Mouse (Mus musculus) mouse embryonic stem cell (cell line): Measurements from ENCODE around the gene Bend3.
"Not testable (repeated sequence)": the region's sequence is repeated elsewhere in the genome, so short reads cannot be mapped to it uniquely, and the experiment has no call there.

ENCODE experiments used
- in situ Hi-C, 2 experiments: fragments of 300-500 bp; cut with MboI; formaldehyde crosslinking; loops; 1 replicate in 1 of 2; 3 replicates in 1 of 2; pipeline ENCODE4 v1.14.3; 2019 to 2020; ENCODE audit warnings: low sequenced_read_pairs in 2 of 2, low pct_unique_long_range_greater_than_20kb in 1 of 2, mixed read lengths in 1 of 2; ENCODE audit not compliant: unreplicated experiment in 1 of 2

Gene Bend3

DNA sequence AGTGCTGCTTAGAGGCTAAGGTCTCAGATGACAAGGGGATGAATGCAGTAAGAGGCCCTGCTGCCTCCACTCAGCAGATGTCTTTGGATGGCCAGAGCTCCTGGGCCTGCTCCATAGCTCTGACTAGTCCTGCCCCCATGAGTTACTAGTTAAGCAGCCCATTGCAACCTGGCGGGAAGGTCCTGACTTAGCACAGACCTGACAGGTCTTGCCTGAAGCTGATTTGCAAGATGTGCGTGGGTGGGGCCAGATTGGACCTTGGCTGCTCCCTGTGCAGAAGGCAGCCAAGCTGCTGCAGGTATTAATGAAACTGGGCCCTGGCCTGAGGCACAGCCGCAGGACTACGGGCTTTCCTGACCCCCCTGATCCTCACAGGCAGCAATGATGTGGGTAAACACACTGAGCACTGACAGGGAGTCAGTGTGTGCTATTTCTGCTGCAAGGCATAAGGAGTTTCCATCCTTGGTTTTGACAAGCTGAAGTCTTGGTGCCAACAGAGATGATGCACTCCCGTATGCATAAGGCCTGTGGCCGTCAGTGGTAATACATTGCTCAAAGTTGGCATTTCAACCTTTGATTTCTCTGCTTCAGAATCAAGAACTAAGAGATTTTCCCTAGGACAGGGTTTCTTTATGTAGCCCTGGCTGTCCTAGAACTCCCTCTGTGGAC is 38.5 kb downstream of the Bend3 start:
- in situ Hi-C loops = no loop called here

DNA sequence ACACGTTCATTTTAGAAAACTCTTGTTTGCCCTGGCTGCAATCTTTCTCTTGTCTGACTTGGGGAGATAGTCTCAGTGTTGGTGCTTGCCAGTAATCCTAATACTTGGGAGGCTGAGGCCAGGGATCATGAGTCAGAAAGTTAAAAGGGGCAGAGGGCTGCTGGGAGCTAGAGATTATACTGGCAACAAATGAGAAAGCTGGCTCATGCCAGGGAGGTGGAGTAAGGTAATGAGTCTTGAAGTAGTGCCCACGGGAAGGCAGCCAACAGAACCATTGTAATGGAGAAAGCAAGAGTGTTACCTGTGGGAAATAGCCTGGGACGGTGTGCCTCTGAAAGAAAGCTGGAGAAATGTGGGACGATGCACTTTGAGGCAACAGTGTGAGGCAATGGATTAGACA is 39.2 kb downstream of the Bend3 start:
- in situ Hi-C loops = no loop called here

DNA sequence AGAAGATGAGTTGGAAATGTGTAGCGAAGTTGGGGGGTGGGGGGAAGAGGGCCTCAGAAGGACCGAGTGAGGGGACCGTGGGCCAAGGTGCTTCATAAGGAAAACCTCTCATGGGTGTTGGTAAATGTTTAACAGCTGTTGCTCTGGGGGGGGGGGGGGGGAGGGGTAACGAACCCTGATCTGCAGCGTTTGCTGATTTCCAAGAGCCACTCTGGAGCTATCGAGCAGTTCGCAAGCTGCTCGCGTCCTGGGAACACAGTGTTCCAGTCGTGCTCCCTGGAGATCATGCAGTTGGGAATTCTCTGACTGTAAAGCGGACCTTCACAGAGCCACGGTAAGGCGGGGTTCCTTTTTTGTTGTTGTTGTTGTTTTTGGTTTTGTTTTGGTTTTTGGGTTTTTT is 39.7 kb downstream of the Bend3 start:
- in situ Hi-C loops = no loop called here

DNA sequence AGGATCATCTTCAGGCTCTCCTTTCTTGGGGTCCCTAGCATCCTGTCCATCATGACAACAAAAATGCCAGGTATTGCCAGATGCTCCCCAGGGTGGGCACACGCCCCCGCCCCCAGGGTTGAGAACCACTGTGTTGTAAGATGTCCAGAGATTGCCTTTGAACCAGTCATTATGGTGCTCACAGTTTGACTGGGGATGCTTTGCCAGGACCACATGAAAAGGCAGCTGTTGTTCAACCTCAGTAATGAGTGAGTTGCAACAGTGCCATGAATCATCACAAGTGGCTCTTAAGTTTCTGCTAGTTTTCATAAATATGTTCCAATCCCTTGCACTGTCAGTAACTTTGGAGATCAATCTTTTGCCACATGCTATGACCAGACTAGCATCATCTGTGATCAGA is 41.3 kb downstream of the Bend3 start:
- in situ Hi-C loops = no loop called here

DNA sequence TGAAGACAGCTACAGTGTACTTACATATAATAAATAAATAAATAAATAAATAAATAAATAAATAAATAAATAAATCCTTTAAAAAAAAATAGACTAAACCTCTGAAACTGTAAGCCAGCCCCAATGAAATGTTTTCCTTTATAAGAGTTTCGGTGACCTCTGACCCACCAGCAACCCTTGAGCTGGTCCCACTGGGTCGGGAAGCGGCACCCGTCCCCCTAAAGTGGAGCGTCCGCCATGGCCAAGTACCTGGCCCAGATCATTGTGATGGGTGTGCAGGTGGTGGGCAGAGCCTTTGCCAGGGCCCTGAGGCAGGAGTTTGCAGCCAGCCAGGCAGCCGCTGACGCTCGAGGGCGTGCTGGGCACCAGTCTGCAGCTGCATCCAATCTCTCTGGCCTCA is 45.3 kb downstream of the Bend3 start, which contains the start of gene Gm9803:
Gm9803 (plus strand) TSS at position 154 of the 400 bp plus-strand sequence.
- in situ Hi-C loops = not testable (repeated sequence)

DNA sequence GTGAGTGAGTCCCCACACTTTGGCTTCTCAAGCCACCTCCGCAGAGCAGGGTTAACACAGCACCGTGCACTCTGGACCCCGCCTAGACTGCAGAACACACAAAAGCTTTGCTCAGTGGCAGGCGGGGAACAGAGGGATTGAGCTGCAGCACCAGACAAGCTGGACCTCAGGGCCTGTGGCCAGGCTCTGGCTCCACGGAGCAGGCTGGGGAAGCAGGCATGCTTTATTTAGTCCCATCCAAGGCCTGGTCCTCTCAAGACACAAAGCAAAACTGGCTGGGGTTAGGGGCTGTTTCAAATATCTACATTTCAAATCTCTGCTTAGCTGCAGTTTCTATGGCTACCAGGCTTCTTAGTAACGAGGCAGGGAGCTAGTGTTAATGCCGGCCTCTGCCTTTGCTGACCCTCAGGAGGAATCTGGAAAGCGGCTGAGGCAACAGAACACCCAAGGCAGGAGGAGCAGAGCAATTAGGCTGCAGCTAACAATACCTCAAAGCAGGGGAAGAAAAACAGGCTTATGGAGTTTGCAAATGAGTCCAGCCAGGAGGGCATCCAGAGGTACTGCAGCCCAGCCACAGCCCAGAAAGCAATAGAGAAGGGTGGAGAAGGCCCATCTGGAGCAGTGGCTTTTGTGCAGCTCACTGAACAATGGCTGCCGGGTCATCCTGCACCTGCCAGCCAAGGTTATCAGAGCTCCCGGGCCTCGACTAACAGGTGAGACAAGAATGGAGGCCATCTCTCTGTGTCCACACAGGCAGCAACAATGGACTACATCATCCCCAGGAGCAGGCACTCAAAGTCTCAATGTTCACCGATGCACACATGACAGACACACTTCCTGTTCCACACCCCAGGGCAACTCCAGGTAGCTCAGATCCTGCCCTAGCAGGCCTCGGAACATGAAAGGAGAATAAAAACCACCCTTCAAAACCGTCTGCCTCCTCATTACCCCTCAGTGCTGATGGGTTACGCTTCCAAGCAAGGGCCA is 48.9 kb downstream of the Bend3 start:
- in situ Hi-C loops = no loop called here

DNA sequence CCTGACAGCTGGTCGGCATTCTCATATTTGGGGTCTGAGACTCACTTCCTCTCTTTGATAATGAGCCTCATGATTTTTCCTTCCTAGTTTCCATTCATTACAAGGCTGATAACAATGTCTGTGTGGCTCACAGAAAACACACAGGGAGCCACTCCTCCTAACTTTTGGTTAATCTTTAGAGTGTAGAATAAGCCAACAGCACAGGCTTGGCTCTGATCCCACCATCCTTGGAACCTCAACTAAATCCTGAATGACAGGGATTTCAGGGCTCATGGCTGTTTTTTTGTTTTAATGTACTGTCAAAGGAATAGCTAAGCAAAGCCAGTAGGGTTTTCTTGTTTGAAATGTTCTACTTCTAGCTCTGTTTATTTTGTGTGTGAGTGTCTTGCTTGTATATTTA is 55.8 kb downstream of the Bend3 start:
- in situ Hi-C loops = no loop called here

DNA sequence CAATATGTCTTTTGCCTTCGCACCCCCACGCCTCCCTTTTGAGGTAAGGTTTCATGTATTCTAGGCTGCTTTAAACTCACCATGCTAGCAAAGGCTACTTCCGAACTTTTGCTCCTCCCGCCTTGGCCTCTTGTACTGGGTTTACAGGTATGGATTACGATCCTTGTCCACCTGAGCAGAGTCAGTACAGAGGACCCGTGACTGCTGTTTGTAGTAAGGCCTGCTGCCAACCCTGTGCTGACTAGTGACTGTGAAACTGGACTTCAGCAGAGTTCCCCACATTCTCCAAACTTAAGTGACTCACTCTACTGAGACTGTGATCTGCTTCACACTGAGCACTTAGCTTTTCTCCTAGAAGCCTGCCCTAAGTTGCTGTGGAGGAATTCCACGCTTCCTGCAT is 59.0 kb downstream of the Bend3 start:
- in situ Hi-C loops = no loop called here

DNA sequence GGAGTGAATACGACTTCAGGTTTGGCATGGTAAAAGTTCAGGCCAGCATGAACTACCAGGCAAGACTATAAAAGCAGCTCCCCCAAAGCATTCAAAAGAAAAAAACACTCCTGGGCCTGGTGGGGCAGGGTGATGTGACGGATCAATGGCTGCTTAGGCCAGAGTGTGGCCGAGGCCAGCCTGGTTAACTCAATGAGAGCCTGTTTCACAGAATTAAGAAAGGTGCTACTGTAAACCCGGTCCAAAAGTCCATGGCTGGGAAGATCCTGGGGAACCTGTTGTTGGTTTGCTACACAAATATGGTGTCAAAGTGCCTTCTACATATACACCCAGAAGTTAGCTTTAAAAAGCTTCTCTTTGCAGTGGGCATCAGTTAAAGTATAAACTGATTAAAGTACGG is 60.2 kb downstream of the Bend3 start:
- in situ Hi-C loops = no loop called here

DNA sequence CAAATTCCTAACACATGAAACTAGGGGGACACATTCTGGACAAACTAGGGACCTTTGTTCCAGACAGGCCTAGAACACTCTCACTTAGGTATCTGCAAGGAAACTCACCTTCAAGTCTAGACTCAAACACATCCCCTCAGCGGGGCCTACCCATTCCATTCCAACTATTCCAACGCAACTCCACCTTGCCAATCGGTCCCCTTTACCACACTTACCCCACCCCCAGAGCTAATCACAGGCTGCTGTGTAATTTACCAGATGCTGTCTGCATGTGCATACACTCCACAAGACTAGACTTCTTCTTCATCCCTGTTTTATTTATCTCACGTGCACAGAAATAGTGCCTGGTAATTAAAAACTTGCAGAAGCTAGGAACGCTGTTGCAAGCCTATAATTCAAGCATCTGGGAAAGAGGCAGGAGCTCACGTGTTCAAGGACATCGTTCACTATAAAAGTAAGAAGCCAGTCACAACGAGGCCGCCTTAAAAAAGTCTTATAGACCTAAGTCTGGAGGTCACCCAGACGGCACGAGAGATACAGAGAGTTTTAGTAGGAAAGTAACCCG is 61.2 kb downstream of the Bend3 start:
- in situ Hi-C loops = no loop called here

DNA sequence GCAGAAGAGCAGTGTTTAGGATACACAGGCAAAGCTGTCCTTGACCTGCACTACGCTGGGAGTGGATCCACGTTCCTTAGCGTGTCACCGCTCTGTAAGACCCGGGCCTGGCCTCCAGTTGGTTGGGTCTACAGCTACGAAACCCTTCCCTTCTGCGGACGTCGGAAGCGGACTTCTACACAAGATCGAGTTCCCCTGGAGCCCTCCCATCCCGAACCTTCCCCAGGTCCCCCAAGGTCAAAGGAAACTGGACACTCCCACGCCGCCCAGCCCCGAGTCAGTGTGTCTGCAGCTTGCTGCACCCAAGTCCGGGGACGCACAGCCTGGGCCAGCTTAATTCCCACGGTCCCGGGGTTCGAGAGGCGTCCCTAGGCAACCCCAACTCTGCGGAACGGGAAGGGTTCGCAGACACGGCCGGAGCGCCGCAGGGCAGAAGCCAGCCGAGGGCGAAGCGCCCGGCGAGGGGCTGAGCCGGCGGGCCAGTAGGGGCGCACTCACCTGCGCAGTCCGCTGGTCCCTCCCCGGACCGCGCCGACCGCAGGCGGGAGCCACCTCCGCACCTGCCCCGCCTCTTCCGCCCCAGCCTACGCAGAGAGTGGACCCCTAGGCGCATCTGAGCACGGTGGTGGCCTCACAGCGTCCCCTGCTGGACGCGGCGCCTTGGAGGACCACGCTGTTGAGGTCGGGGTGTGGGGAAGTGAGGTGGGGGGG is 62.0 kb downstream of the Bend3 start, which contains the start of gene 1700021F05Rik:
1700021F05Rik (minus strand) TSS at position 553 of the 711 bp plus-strand sequence.
- in situ Hi-C loops = no loop called here

DNA sequence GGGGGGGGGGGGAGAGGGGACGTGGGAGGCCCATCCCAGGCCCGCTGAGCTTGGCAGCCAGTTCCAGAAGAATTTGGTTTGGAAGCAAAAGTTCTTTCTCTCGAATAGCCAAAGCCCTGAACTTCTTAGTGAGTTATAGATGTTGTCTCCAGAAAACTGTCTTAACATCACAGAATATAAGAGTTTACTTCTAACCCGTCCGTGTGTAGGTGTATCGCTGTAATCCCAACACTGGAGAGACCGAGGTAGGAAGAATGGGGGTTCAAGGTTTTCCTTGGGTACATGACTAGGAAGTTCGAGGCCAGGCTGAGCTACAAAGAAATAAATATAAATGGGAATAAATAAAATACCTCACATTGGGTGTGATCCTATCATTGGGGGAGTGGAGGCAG is 62.5 kb downstream of the Bend3 start:
- in situ Hi-C loops = no loop called here

DNA sequence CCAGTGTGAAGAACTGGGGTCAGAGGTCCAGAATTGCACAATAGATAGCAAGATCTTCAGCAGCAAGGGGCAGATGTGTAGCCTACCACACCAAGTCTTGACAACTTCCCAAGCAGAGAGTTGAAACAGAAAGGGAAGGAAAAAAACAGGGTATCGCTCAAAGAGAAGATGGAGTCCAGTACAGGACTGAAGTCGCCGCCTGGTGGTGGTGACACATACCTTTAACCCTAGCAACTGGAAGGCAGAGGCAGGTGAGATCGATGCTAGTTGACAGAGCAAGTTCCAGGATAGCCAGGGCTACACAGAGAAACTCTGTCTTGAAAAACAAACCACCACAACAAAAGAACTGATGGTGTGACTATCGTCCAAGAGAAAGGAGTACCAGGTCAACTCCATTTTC is 70.8 kb downstream of the Bend3 start:
- in situ Hi-C loops = no loop called here

DNA sequence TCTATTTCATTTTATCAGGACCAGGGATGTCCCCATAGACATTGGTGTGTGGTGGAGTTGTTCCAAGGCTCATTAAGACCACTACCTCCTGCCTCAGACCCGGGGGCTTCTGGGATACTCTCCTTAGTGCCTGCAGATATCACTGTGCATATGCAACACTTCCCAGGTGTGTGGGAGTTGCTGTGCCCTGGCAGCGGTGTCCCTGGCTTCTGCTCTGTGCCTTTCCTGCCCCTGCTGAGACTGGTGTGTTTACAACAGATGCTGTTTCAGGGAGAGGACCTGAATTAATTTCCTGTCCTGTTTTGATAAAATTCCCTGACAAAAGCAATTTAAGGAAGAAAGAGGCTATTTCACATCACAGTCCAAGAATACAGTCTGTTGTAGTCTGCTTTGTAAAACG is 72.3 kb downstream of the Bend3 start:
- in situ Hi-C loops = no loop called here

DNA sequence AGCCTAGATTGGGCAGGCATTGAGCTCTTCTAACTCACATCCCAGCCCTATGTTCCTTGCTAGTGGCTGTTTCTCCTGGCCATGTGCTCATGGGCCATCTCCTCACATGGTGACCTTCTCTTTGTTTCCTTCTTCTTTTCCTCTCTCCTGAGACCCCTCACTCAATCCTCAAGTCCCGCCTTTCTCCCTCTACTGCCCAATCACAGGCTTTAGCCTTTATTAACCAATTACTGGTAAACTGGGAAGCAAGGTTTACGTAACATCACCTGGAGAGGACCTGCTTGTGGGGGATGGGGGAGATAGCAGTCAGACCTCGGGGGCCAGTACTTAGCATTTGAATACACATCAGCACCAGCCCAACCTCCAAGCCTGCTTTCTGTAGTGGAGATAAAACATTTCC is 72.8 kb downstream of the Bend3 start:
- in situ Hi-C loops = no loop called here

DNA sequence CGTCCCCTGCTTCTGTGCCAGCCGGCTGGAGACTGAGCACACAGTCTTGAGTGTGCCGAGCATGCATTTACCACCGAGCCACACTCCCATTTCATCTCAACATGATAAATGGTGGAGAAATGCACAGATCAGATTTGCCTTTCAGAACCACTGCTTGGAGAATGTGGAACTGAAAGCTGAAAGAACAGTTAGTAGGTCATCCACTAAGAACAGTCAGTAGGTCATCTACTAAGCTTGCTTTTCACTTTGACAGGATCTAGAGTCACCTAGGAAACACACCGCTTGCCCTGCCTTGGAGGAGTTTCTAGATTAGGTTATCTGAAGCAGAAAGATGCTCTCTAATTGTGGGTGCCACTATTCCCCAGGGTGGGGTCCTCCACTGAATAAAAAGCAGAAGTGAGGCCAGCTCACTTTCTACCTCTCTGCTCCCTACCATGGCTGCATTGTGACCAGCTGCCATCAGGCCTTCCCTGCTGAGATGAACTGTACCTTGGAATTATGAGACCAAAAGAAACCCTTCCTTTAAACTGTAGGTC is 79.1 kb downstream of the Bend3 start:
- in situ Hi-C loops = no loop called here

DNA sequence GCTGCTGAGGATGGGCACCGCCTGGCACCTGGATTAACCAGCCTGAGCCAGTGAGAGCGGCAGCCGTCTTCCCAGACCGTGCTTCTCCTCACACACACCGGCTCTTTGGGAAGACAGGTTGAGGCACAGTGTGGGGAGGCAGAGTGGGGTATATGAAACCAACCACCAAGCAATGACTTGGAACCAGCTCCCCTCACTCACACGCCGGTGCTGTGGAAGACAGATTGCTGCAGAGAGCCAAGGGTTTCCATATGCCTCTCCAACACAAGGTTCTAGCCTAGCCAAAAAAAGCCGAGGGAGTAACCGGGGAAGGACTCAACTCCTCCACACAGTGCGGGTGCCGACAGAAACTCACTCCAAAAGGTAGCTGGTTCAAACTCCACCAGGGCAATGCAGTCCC is 80.7 kb downstream of the Bend3 start:
- in situ Hi-C loops = no loop called here

DNA sequence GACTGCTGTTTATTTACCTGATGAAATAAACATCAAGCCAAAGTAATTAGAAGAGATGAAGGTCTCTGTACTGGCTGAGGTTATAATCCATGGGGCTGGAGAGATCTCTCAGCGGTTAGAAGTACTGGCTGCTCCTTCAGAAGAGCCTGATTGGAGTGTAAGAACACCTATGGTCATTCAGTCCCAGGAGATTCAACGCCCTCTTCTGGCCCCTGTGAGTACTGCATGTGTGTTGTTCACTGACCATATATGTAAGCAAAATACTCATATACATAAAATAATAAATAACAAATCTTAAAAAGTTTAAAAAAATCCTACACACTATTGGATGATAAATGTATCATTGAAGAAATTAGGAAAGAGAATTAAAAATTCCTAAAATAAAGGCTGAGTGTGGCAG is 82.1 kb downstream of the Bend3 start:
- in situ Hi-C loops = no loop called here

DNA sequence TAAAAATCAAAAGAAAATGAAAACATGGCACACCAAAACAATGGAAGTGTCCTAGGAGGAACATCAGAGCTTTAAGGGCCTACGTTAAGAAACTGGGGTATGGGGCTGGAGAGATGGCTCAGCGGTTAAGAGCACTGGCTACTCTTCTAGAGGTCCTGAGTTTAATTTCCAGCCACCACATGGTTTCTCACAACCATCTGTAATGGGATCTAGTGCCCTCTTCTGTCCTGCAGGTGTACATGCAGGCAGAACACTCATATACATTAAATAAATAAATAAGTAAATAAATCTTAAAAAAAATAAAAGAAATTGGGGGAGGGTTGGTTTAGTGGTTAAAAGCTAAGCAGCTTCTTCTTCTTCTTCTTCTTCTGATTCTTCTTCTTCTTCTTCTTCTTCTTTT is 82.7 kb downstream of the Bend3 start:
- in situ Hi-C loops = no loop called here
